Mouse (Mus musculus) cerebellum, adult 11-12 months (tissue): ENCODE data around the gene Olfr9.
"Not testable (repeated sequence)": the region's sequence is repeated elsewhere in the genome, so short reads cannot be mapped to it uniquely, and the experiment has no call there.

ENCODE experiments used
- DNase-seq: peaks from one replicate; pipeline ENCODE4 v3.0.0; 2022

Olfr9 gene

GRCm38 (mm10) chr10:129004032-129004920 is 15.0 kb downstream of the Olfr9 start:
- no peak for DNase-seq

- no peak for DNase-seq
These were observed 21.1 kb downstream of the Olfr9 start, which contains the start of gene Olfr763 for GRCm38 (mm10) chr10:129010288-129010841. Olfr763 (plus strand) TSS chr10:129010791.

- not testable (repeated sequence) for DNase-seq
These were observed 22.3 kb downstream of the Olfr9 start for GRCm38 (mm10) chr10:129011511-129011910.

- DNase-seq = no peak
These were observed 25.2 kb downstream of the Olfr9 start for GRCm38 (mm10) chr10:129014477-129014876.

GRCm38 (mm10) chr10:129023319-129023718 is 34.1 kb downstream of the Olfr9 start:
- DNase-seq = no peak

GRCm38 (mm10) chr10:129026018-129026662 is 36.9 kb downstream of the Olfr9 start:
- DNase-seq = no peak

GRCm38 (mm10) chr10:129028343-129028742 is 39.1 kb downstream of the Olfr9 start:
- no peak for DNase-seq

GRCm38 (mm10) chr10:129039796-129040195 is 50.6 kb downstream of the Olfr9 start, which contains the start of gene Olfr764-ps1:
Olfr764-ps1 (minus strand) TSS chr10:129039896.
- no peak for DNase-seq
